Mouse (Mus musculus) spleen, adult 2 months (tissue): ENCODE measurements around the gene Slc13a3.
A peak's percentile ranks its signal among the peaks of the same experiment; 100 is the strongest.

Experiments used
- CTCF ChIP-seq: fragments of 200-500 bp; IDR thresholded peaks from 2 replicates; pipeline ENCODE4 v1.5.1; 2011; ENCODE audit warnings: mild to moderate bottlenecking, inconsistent platforms; ENCODE audit not compliant: insufficient read depth, insufficient read length, insufficient replicate concordance; ENCODE audit errors: extremely low read depth
- POLR2A ChIP-seq: fragments of 200-500 bp; IDR thresholded peaks from 2 replicates; pipeline ENCODE4 v1.6.1; 2011; ENCODE audit warnings: low read depth, low read length, inconsistent platforms

GRCm38 (mm10) chr2:165492648-165493553 lies 19.9 kb upstream of the Slc13a3 start, which contains the start of gene Trp53rka:
- TF ChIP-seq POLR2A (peak; percentile 65), CTCF (no peak)
